Mouse (Mus musculus) MEL (cell line): ENCODE data around the gene B230307C23Rik. TPM values are rescaled to one million over a fixed set of nuclear protein-coding genes. Genes with fewer than 3 reads are reported as not detected.

Experiments
- DNase-seq: peaks from one replicate; pipeline ENCODE4 v3.0.0; 2011; ENCODE audit warnings: low read depth, low spot score
- H3K27ac ChIP-seq: 2 replicates; pipeline ENCODE4 v1.5.1; 2012; ENCODE audit warnings: low read depth, mild to moderate bottlenecking, control low read depth, low read length, moderate library complexity; ENCODE audit not compliant: control insufficient read depth
- H3K27me3 ChIP-seq, 2 experiments: fragments of 150-350 bp in 1 of 2; sonication (generic) in 1 of 2; 2 replicates each; pipeline ENCODE4 v1.6.1; 2012; ENCODE audit warnings: low read length in 2 of 2, mild to moderate bottlenecking in 2 of 2, improper control_type of control experiment in 1 of 2, moderate library complexity in 1 of 2; ENCODE audit not compliant: insufficient read depth in 2 of 2, control insufficient read depth in 1 of 2
- H3K36me3 ChIP-seq, 2 experiments: 2 replicates each; pipeline ENCODE4 v1.6.1; 2012 to 2014; ENCODE audit warnings: low read length in 2 of 2, improper control_type of control experiment in 1 of 2, inconsistent platforms in 1 of 2, mild to moderate bottlenecking in 1 of 2; ENCODE audit not compliant: insufficient read depth in 2 of 2, control insufficient read depth in 1 of 2
- H3K4me1 ChIP-seq, 2 experiments: fragments of 150-350 bp in 1 of 2; sonication (generic) in 1 of 2; 2 replicates each; pipeline ENCODE4 v1.6.1; 2012; ENCODE audit warnings: low read length in 2 of 2, improper control_type of control experiment in 1 of 2, mild to moderate bottlenecking in 1 of 2; ENCODE audit not compliant: insufficient read depth in 2 of 2, control insufficient read depth in 1 of 2
- H3K4me3 ChIP-seq, 2 experiments: fragments of 150-350 bp in 1 of 2; sonication (generic) in 1 of 2; 2 replicates each; pipeline ENCODE4 v1.5.1; 2012; ENCODE audit warnings: low read depth in 2 of 2, low read length in 2 of 2, mild to moderate bottlenecking in 2 of 2, moderate library complexity in 2 of 2, control low read depth in 1 of 2, improper control_type of control experiment in 1 of 2; ENCODE audit not compliant: control insufficient read depth in 1 of 2, insufficient read depth in 1 of 2
- H3K79me2 ChIP-seq: 2 replicates; pipeline ENCODE4 v1.6.1; 2012; ENCODE audit warnings: mild to moderate bottlenecking, low read length, moderate library complexity; ENCODE audit not compliant: control insufficient read depth, poor library complexity, insufficient read depth
- H3K9ac ChIP-seq: 2 replicates; pipeline ENCODE4 v1.6.1; 2012; ENCODE audit warnings: low read depth, mild to moderate bottlenecking, control low read depth, low read length, moderate library complexity; ENCODE audit not compliant: control insufficient read depth, poor library complexity, severe bottlenecking
- H3K9me3 ChIP-seq: fragments of 150-350 bp; sonication (generic); replicated peaks from 2 replicates; pipeline ENCODE4 v1.6.1; 2012; ENCODE audit warnings: mild to moderate bottlenecking, low read length, improper control_type of control experiment, moderate library complexity; ENCODE audit not compliant: insufficient read depth
- BHLHE40 ChIP-seq: IDR thresholded peaks from 2 replicates; pipeline ENCODE4 v1.6.1; 2012; ENCODE audit warnings: low read depth, mild to moderate bottlenecking, inconsistent platforms, low read length, improper control_type of control experiment, borderline replicate concordance
- CHD1 ChIP-seq: IDR thresholded peaks from 2 replicates; pipeline ENCODE4 v1.6.1; 2012; ENCODE audit warnings: low read depth, mild to moderate bottlenecking, inconsistent platforms, low read length, improper control_type of control experiment
- CHD2 ChIP-seq: IDR thresholded peaks from 2 replicates; pipeline ENCODE4 v1.6.1; 2011; ENCODE audit warnings: low read length, improper control_type of control experiment
- CTCF ChIP-seq, 3 experiments: IDR thresholded peaks in 2 of 3; conservative IDR thresholded peaks in 1 of 3; 2 replicates each; pipeline ENCODE4 v1.5.1; 2011 to 2012; ENCODE audit warnings: low read length in 3 of 3, low read depth in 2 of 3, mild to moderate bottlenecking in 2 of 3, improper control_type of control experiment in 1 of 3, inconsistent platforms in 1 of 3, mixed read lengths in 1 of 3, moderate library complexity in 1 of 3; ENCODE audit not compliant: control insufficient read depth in 1 of 3, insufficient read depth in 1 of 3, poor library complexity in 1 of 3, severe bottlenecking in 1 of 3
- E2F4 ChIP-seq: IDR thresholded peaks from 2 replicates; pipeline ENCODE4 v1.6.1; 2011; ENCODE audit warnings: low read depth, low read length, improper control_type of control experiment, borderline replicate concordance
- ELF1 ChIP-seq: IDR thresholded peaks from 2 replicates; pipeline ENCODE4 v1.6.1; 2014; ENCODE audit warnings: low read depth, mild to moderate bottlenecking, inconsistent platforms, low read length, improper control_type of control experiment, moderate library complexity
- EP300 ChIP-seq, 2 experiments: IDR thresholded peaks; 2 replicates each; pipeline ENCODE4 v1.6.1; 2011; ENCODE audit warnings: improper control_type of control experiment in 2 of 2, low read length in 2 of 2, low read depth in 1 of 2, mild to moderate bottlenecking in 1 of 2
- ETS1 ChIP-seq: IDR thresholded peaks from 2 replicates; pipeline ENCODE4 v1.6.1; 2012; ENCODE audit warnings: low read depth, mild to moderate bottlenecking, inconsistent platforms, low read length, improper control_type of control experiment, moderate library complexity
- GABPA ChIP-seq: IDR thresholded peaks from 2 replicates; pipeline ENCODE4 v1.6.1; 2012; ENCODE audit warnings: low read depth, mild to moderate bottlenecking, inconsistent platforms, low read length, improper control_type of control experiment, moderate library complexity
- GATA1 ChIP-seq: IDR thresholded peaks from 2 replicates; pipeline ENCODE4 v1.6.1; 2011; ENCODE audit warnings: low read depth, low read length, improper control_type of control experiment
- HCFC1 ChIP-seq: IDR thresholded peaks from 2 replicates; pipeline ENCODE4 v1.6.1; 2012; ENCODE audit warnings: low read depth, mild to moderate bottlenecking, inconsistent platforms, low read length, improper control_type of control experiment, moderate library complexity
- JUND ChIP-seq: IDR thresholded peaks from 2 replicates; pipeline ENCODE4 v1.6.1; 2011; ENCODE audit warnings: low read depth, mild to moderate bottlenecking, improper control_type of control experiment, low read length
- KAT2A ChIP-seq: conservative IDR thresholded peaks from 2 replicates; pipeline ENCODE4 v1.6.1; 2012; ENCODE audit warnings: low read depth, low read length, improper control_type of control experiment, inconsistent platforms
- MAFK ChIP-seq: IDR thresholded peaks from 2 replicates; pipeline ENCODE4 v1.6.1; 2011; ENCODE audit warnings: low read depth, mild to moderate bottlenecking, low read length, improper control_type of control experiment, borderline replicate concordance
- MAX ChIP-seq: IDR thresholded peaks from 2 replicates; pipeline ENCODE4 v1.6.1; 2011; ENCODE audit warnings: low read length, improper control_type of control experiment
- MAZ ChIP-seq: IDR thresholded peaks from 2 replicates; pipeline ENCODE4 v1.6.1; 2012; ENCODE audit warnings: low read depth, mild to moderate bottlenecking, inconsistent platforms, low read length, improper control_type of control experiment
- MEF2A ChIP-seq: IDR thresholded peaks from 2 replicates; pipeline ENCODE4 v1.6.1; 2014; ENCODE audit warnings: low read depth, mild to moderate bottlenecking, inconsistent platforms, low read length, improper control_type of control experiment; ENCODE audit not compliant: poor library complexity, insufficient replicate concordance, severe bottlenecking; ENCODE audit errors: extremely low read depth
- MXI1 ChIP-seq: IDR thresholded peaks from 2 replicates; pipeline ENCODE4 v1.6.1; 2011; ENCODE audit warnings: mild to moderate bottlenecking, low read depth, low read length, improper control_type of control experiment
- MYB ChIP-seq: IDR thresholded peaks from 2 replicates; pipeline ENCODE4 v1.6.1; 2011; ENCODE audit warnings: mild to moderate bottlenecking, low read depth, low read length, improper control_type of control experiment
- MYC ChIP-seq: IDR thresholded peaks from 2 replicates; pipeline ENCODE4 v1.6.1; 2011; ENCODE audit warnings: low read depth, mild to moderate bottlenecking, low read length, improper control_type of control experiment, moderate library complexity
- NELFE ChIP-seq: IDR thresholded peaks from 2 replicates; pipeline ENCODE4 v1.6.1; 2011; ENCODE audit warnings: low read depth, low read length, improper control_type of control experiment
- NRF1 ChIP-seq: IDR thresholded peaks from 2 replicates; pipeline ENCODE4 v1.6.1; 2014; ENCODE audit warnings: low read depth, mild to moderate bottlenecking, inconsistent platforms, low read length, improper control_type of control experiment, moderate library complexity; ENCODE audit not compliant: poor library complexity, insufficient read depth, severe bottlenecking
- POLR2A ChIP-seq, 2 experiments: IDR thresholded peaks; 2 replicates each; pipeline ENCODE4 v1.6.1; 2011 to 2012; ENCODE audit warnings: low read length in 2 of 2, mild to moderate bottlenecking in 2 of 2, control low read depth in 1 of 2, improper control_type of control experiment in 1 of 2, low read depth in 1 of 2, moderate library complexity in 1 of 2; ENCODE audit not compliant: control insufficient read depth in 1 of 2, insufficient read depth in 1 of 2, poor library complexity in 1 of 2
- POLR2AphosphoS2 ChIP-seq: IDR thresholded peaks from 2 replicates; pipeline ENCODE4 v1.6.1; 2011; ENCODE audit warnings: low read length, improper control_type of control experiment
- POLR2AphosphoS5 ChIP-seq: IDR thresholded peaks from 2 replicates; pipeline ENCODE4 v1.6.1; 2012; ENCODE audit warnings: low read depth, borderline replicate concordance, mild to moderate bottlenecking, inconsistent platforms, low read length, moderate library complexity, mixed read lengths
- RAD21 ChIP-seq: IDR thresholded peaks from 2 replicates; pipeline ENCODE4 v1.6.1; 2011; ENCODE audit warnings: mild to moderate bottlenecking, low read depth, low read length, improper control_type of control experiment
- RCOR1 ChIP-seq: IDR thresholded peaks from 2 replicates; pipeline ENCODE4 v1.6.1; 2012; ENCODE audit warnings: low read depth, mild to moderate bottlenecking, inconsistent platforms, low read length, improper control_type of control experiment
- SIN3A ChIP-seq: IDR thresholded peaks from 2 replicates; pipeline ENCODE4 v1.6.1; 2012; ENCODE audit warnings: low read length, improper control_type of control experiment, inconsistent platforms
- SMC3 ChIP-seq: IDR thresholded peaks from 2 replicates; pipeline ENCODE4 v1.6.1; 2011; ENCODE audit warnings: low read depth, low read length, improper control_type of control experiment
- TAL1 ChIP-seq: IDR thresholded peaks from 2 replicates; pipeline ENCODE4 v1.6.1; 2012; ENCODE audit warnings: mild to moderate bottlenecking, inconsistent platforms, low read length, moderate library complexity, mixed read lengths
- TBP ChIP-seq: IDR thresholded peaks from 2 replicates; pipeline ENCODE4 v1.8.0; 2011; ENCODE audit warnings: low read depth, low read length, improper control_type of control experiment
- TCF12 ChIP-seq: IDR thresholded peaks from 2 replicates; pipeline ENCODE4 v1.6.1; 2014; ENCODE audit warnings: low read depth, mild to moderate bottlenecking, inconsistent platforms, low read length, improper control_type of control experiment, moderate library complexity
- UBTF ChIP-seq: IDR thresholded peaks from 2 replicates; pipeline ENCODE4 v1.6.1; 2012; ENCODE audit warnings: low read depth, mild to moderate bottlenecking, inconsistent platforms, low read length, improper control_type of control experiment, moderate library complexity, borderline replicate concordance; ENCODE audit not compliant: insufficient read depth
- USF1 ChIP-seq: IDR thresholded peaks from 2 replicates; pipeline ENCODE4 v1.6.1; 2014; ENCODE audit warnings: low read depth, mild to moderate bottlenecking, inconsistent platforms, low read length, improper control_type of control experiment, moderate library complexity
- USF2 ChIP-seq, 2 experiments: IDR thresholded peaks; 2 replicates each; pipeline ENCODE4 v1.6.1; 2011 to 2012; ENCODE audit warnings: improper control_type of control experiment in 2 of 2, low read length in 2 of 2, borderline replicate concordance in 1 of 2, inconsistent platforms in 1 of 2, low read depth in 1 of 2, mild to moderate bottlenecking in 1 of 2; ENCODE audit not compliant: insufficient read depth in 1 of 2
- ZC3H11A ChIP-seq: IDR thresholded peaks from 2 replicates; pipeline ENCODE4 v1.6.1; 2012; ENCODE audit warnings: low read depth, mild to moderate bottlenecking, inconsistent platforms, low read length, improper control_type of control experiment
- ZKSCAN1 ChIP-seq: IDR thresholded peaks from 2 replicates; pipeline ENCODE4 v1.6.1; 2012; ENCODE audit warnings: low read depth, mild to moderate bottlenecking, inconsistent platforms, low read length, improper control_type of control experiment, moderate library complexity
- ZMIZ1 ChIP-seq: IDR thresholded peaks from 2 replicates; pipeline ENCODE4 v1.6.1; 2012; ENCODE audit warnings: low read depth, mild to moderate bottlenecking, inconsistent platforms, low read length, improper control_type of control experiment, moderate library complexity
- polyA plus RNA-seq, 2 experiments: library from polyadenylated mRNA; stranded (reverse) in 1 of 2; unstranded in 1 of 2; fragments of >175 nt in 1 of 2; fragments of >200 nt in 1 of 2; gene quantifications; 2 replicates each; pipeline versions ENCODE4 v1.2.1 to v1.2.4; 2012; ENCODE audit warnings: low replicate concordance in 2 of 2, low read depth in 1 of 2; ENCODE audit not compliant: insufficient read length in 2 of 2, insufficient read depth in 1 of 2, missing spikeins in 1 of 2
- total RNA-seq: library from RNA; depleted of rRNA; stranded (reverse); fragments of 300-350 nt; gene quantifications from 2 replicates; pipeline ENCODE4 v1.2.3, GENCODE M21; 2012

The B230307C23Rik gene
- total and polyA plus RNA-seq, 3 experiments = 27.4 to 54.8 TPM; not detected in 1

- H3K79me2 ChIP-seq = no peaks in the 10 kb centered on the region; the same call in 1 of the 2 replicates
- H3K36me3 ChIP-seq = peaks cover 0 to 3% of the 10 kb centered on the region in 2 experiments; a peak in 2 of 4 replicates
- H3K9me3 ChIP-seq = no peaks in the 10 kb centered on the region
- H3K9ac ChIP-seq = no peak overlapping the region
- peaks cover 2 to 7% of the 10 kb centered on the region in 2 experiments; a peak in 3 of 4 replicates for H3K4me1 ChIP-seq
- peak overlapping the region; percentile 35; the same call in 1 of the 2 replicates for H3K27ac ChIP-seq
- peak; percentile 50 for DNase-seq
- H3K4me3 ChIP-seq = no peak overlapping the region
- no peaks in the 10 kb centered on the region for H3K27me3 ChIP-seq
- TF ChIP-seq POLR2AphosphoS2 (no peak), ZMIZ1 (no peak), TAL1 (peak; percentile 24; the same call in 1 of the 2 replicates), GABPA (no peak), NRF1 (no peak), MXI1 (peak; percentile 59; the same call in 1 of the 2 replicates), NELFE (no peak), E2F4 (no peak), POLR2A (IDR thresholded peaks at IDR 0.05; ENCODE audit: control insufficient read depth in 1 of 2, insufficient read depth in 1 of 2, low read depth in 1 of 2, low read length in 2 of 2, poor library complexity in 1 of 2) (no peak), MAFK (no peak), POLR2AphosphoS5 (no peak), SMC3 (no peak), ETS1 (peak; percentile 96), SIN3A (peak; percentile 33; the same call in 1 of the 2 replicates), JUND (no peak), RAD21 (no peak), TCF12 (peak; percentile 81; the same call in 1 of the 2 replicates), HCFC1 (no peak), CHD1 (no peak), CTCF (IDR thresholded peaks at IDR 0.05 in 2 of 3, conservative IDR thresholded peaks at IDR 0.05 in 1 of 3; ENCODE audit: control insufficient read depth in 1 of 3, insufficient read depth in 1 of 3, low read depth in 2 of 3, low read length in 3 of 3, poor library complexity in 1 of 3, severe bottlenecking in 1 of 3) (no peak), MYC (no peak), RCOR1 (no peak), CHD2 (no peak), UBTF (no peak), MYB (peak; percentile 22; the same call in 1 of the 2 replicates), BHLHE40 (no peak), EP300 (IDR thresholded peaks at IDR 0.05; ENCODE audit: low read depth in 1 of 2, low read length in 2 of 2) (peak; percentile 55 to 74), MAZ (no peak), KAT2A (no peak), GATA1 (peak; percentile 45; the same call in 1 of the 2 replicates), MEF2A (no peak), ZC3H11A (no peak), TBP (no peak), MAX (peak; percentile 64), USF1 (no peak; the same call in 1 of the 2 replicates), ELF1 (no peak), ZKSCAN1 (no peak), USF2 (IDR thresholded peaks at IDR 0.05; ENCODE audit: borderline replicate concordance in 1 of 2, insufficient read depth in 1 of 2, low read depth in 1 of 2, low read length in 2 of 2) (no peak)
These were observed 19.8 kb upstream of the B230307C23Rik start for GRCm38 (mm10) chr16:97977277-97977676.
